Mouse (Mus musculus): ENCODE results near the gene Majin.

The Majin gene

DNA sequence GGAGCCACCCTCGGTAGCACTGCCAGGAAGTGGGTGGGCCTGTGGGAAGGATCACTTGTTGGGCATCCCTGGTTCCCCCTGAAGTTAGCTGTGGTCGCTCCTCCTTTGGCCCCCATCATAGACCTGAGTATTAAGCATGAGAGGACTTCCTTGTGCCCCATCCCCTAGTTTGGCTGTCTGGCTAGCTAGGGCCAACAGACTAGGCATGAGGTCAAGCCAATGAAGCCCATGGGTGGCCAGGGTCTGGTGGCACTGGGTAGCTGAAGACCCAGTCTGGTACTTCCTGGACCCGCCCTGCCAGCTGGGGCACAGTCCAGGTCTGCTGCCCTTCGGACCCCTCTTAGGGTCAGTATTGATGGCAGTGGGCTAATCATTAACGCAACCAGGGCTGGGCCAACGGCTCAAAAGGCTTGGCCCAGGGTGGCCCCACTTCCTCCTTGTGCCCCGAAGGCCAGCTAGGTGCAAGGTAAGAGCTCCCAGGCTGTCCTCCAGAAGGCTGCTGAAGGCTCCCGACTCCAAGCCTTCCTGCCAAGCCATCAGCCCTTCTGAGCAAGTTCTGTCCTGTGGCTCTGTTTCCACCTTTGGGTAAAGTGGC, 78.7 kb downstream of the Majin start:
- no peak for DNase-seq (ENCODE audit: low read depth)

DNA sequence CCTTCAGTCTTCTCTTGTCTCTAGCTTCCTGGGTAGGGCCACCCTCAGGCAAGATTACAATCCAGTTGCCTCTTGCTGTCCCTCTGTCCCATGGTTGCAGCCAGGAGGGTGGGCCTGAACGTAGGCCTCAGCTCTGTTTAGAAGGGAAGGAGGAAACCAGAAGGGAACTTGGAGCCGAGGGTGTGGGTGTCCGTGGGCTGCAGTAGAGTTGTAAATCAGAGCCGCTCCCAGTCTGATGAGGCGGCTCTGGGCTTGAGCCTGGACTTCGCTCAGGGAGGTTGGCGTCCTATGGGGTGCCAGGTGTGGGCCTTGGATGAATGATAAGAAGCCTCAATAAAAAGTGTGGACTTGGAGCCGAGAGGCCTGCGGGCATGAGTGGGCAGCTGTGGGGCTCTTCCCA, 80.0 kb downstream of the Majin start:
- DNase-seq (ENCODE audit: low read depth) = no peak

DNA sequence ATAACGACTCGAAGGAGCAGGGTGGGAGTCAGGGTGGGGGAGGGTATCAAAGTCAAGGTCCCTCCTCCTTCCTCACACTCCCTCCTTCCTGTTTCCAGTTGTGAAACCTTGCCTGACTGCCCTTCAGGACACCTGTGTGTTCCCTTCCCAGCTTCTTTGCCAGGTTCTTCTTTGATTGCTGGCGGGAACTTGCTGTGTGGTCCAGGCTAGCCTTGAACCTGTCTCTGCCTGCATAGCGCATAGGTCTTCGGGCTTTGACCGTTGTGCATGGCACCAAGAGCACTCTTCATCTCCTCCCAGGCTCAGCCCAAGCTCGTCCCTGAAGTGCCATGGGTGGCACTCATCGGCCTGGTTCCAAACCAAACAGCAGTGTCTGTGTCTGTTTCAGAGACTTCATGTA, 80.8 kb downstream of the Majin start:
- DNase-seq (ENCODE audit: low read depth) = no peak

DNA sequence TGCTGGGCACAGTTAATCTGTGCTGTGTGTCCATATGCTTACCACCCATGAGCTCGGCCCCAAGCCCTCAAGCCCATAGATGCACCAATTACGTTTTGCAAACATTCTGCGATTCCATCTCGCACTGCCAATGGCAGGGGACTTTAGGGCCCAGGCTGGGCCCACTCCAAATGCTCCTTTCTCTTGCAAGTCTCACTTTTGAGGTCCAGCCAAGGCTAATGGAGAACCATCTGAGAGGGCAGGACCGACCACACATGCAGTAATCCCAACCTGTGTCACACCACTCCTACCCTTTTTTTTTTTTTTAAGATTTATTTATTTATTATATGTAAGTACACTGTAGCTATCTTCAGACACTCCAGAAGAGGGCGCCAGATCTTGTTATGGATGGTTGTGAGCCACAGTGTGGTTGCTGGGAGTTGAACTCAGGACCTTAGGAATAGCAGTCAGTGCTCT, 81.6 kb downstream of the Majin start:
- DNase-seq (ENCODE audit: low read depth) = no peak

DNA sequence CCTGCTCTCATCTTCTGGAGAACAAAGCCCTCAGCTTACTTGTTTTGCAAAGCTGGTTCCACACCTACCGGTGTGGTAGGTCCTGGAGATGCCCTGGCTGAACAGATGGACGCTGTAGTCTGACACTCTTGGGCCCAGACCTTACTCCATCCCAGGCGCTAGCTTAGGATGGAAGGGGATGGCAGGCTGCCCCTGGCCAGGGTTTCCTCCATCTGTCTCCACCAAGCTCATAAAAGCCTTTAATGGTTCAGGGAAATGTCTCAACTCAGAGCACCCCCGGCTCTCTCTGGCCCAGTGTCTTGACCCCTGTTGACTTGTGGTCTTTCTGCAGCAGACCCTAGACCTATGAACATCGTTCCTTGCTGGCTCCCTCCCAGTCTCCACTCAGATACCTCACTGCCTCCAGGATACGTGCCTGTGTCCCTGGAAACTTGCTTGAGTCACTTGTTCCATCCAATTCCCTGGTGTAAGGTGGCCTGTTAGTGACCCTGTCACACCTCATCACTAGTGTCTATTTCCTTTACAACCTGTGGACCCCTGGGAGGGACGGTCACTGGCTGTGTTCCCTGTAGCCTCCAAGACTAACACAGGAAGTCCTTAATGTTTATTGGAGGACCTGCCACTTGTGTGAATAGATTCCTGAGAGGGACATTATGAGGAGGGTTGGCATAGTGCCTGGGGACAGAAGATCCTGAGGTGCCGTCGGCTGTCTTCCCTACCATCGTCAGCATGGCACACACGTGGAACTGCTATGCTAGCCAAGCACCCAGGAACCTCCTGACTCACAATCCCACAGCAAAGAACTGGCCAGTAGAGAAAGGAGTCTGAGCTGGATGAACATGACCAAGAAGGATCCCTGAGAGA, 83.3 kb downstream of the Majin start:
- no peak for DNase-seq (ENCODE audit: low read depth)

DNA sequence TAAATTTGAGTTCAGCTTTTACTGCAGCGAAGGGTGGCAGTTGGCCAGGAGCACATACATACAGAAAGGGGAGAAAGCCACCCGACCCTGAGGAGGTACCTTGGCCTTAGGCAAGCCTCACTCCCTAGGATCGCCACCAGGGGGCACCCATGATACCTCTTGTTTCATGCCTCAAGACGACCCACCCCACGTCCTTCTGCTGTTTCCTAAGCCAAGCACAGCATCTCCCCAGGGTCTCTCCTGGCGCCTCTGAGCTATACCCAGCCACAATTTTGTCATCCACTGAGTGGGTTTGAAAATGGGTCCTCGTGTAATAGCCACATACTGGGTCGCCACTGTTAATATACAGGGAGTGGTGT, 84.0 kb downstream of the Majin start:
- DNase-seq (ENCODE audit: low read depth) = peak; percentile 93

DNA sequence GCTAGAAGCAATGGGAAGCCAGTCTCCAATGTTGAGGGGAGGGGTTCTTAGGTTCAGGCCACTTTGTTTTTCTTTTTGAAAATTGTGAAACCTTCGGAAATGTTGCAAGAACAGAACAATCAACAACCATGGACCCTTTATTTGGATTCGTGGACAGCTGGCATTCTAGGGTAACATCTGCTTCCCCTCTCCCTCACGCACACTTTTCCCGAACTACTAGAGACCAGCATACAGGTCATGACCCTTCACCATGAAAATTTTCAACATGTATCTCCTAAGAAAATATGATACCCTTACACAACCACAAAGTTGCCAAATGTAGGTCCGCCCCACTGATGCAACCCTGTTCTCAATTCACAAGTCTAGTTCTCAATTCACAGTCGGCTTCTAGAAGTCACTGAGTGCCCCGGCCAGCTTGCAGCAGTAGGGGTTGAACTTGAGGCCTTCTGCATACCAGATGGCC, 84.5 kb downstream of the Majin start:
- peak; percentile 91 for DNase-seq (ENCODE audit: low read depth)

DNA sequence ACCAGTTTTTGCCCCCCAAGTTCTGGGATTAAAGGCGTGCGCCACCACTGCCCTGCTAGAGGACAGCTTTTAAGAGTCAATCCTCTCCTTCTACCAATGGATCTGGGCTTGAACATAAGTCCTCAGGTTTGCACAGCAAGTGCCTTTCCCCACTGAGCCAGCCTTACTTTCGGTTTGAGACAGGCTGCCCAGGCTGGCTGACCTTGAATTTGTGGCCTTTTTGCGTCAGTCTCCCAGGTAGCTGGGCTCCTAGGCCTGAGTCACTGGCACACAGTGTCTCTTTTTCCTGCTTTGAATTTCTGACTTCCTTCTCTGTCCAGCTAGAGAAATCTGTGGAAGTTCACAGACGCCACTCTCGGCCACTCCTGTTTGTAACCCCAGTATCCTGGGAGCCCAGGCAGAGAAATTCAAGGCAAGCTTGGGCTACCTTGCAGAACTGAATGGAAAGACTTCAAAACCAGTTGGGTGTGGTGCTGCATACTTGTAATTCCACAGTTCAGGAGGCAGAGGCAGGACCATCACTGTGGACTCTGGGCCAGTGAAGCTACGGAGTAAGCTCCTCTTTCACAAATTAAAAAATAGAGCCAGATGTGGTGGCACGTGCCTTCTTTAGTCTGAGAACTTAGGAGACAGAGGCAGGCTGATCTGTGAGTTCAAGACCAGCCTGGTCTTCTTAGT, 85.7 kb downstream of the Majin start:
- peak; percentile 74 for DNase-seq (ENCODE audit: low read depth)

DNA sequence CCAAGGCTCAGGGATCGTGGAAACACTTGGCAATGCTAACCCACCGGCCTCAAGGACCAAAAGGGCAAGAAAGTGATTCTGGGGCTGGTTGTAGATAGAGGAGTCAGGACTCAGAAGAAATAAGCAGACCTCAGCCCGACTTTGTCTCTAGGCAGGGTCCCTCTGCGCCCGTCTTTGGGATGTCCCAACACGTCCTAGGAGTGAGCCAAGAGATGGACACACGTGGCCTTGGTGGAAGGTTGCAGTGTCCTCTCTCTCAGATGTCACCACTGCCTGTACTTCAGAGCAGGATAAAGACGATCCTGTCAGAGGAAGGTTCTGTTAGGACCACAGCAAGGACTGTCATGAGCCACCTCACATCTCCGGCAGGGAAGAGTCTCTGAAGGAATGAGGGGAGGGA, 86.5 kb downstream of the Majin start:
- no peak for DNase-seq (ENCODE audit: low read depth)

DNA sequence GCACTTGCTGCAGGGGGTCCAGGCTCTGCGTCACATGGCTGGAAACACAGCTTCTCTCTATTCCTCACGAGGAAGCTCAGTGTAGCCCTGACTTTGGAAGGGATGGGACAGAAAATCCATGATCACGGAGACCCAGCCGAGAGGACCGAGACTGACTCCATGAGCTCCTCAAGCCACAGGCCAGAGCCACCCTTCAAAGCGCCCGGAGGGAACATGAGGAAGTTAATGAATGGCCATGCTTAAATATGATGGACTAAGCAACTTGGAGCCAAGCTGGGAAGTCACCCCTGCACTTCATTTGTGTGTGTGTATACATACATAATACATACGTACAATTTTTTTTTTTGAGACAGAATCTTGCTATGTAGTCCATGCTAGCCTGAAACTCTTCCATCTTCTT, 87.0 kb downstream of the Majin start:
- no peak for DNase-seq (ENCODE audit: low read depth)

DNA sequence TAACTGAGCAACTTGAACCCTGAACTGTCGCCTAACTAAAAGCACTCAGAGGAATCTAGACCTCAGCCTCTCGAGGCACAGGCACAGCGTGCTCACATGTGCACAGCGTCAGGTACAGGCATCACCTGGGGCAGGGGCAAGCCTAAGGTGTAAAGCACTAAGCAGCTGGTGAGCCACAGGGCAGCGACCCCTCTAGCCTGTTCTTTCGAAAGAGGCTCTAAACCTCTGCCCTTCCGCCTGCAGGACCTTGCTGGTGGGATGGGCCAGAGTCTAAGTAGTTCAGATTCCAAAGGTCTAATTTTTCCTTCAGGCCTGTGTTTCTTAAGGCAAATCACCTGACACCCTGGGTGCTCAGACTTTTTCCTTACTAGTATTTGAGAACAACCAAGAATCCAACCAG, 87.9 kb downstream of the Majin start:
- DNase-seq (ENCODE audit: low read depth) = no peak

DNA sequence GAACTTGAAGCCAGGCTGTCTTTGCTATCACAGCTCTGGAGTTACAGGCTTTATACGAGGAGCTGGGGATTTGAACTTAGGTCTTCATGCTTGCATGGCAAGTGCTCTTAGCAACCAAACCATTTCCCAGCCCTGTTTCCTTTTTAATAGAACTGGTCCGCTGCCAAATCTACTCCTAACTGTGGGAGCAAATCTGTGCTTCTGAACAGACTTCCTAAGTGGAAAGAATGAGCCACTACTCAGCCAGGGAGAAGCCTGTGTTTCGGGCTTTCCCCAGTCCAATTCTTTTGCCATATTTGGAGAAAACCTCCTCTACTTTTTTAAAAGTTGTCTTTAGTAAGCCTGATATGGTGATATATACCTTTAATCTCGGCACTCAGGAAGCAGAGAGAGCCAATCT, 88.5 kb downstream of the Majin start:
- DNase-seq (ENCODE audit: low read depth) = no peak

DNA sequence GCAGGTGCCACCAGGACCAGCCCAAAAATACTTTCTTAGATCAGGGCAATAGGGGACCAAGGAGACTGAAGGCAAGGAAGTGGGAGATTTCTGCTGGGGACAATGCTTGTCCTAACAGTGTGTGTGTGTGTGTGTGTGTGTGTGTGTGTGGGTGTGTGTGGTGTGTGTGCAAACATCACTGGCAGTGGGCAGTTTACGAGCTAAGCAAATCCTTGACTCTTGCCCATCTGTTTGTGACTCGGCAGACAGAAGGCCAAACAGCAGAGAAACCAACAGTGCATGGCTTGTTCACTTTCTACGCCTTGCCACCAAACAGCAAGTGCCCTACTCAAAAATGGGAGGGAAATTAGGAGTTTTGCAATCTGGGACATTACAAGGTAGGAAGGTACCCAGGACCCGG, 89.4 kb downstream of the Majin start:
- DNase-seq (ENCODE audit: low read depth) = no peak
